Mouse (Mus musculus): ENCODE data around the gene Wrap53. TPM values are rescaled to one million over a fixed set of nuclear protein-coding genes. Genes with fewer than 3 reads are reported as not detected.
A peak's percentile ranks its signal among the peaks of the same experiment; 100 is the strongest.

Wrap53 gene
- total RNA-seq, 4 experiments from 2014 or later, result 9.1 to 11.9 (median 11.0) TPM

DNA sequence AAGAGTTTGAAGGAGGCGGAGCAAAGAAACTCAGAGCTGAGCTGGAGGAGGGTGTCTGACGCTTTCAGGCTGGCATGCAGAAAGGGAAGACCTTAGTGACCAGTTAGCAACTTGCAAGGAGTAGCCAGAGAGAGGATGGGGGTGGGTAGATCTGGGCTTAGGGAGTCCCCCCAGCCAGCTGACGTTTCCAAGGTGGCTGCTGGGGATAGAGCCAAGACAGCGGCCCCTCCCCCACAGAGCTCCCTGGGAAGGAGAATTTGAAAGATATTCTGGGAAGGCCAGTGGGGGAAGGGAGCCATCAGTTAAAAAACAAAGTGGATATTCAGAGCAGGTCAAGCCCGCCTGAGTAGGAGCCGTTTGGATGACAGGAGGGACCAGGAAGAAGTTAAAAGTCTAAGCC, 20.0 kb upstream of the Wrap53 start:
- no peak for DNase-seq

GRCm38 (mm10) chr11:69599436-69599835, 19.4 kb upstream of the Wrap53 start:
- DNase-seq, result no peak

DNA sequence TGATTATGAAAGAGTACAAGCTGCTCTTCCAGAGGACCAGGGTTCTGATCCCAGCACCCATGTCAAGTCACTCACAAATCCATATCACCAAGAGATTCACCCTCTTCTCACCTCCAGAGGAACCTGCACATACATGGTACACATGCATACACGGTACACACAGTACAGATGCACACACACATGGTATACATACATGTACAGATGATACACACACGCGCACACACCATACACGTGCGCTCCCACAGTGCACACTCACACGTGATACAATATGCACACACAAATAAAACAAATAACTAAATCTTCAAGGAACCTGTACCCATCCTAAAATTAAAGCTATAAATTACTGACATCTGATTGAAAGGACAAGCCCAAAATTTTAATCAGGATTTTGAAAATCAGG, 14.8 kb upstream of the Wrap53 start:
- DNase-seq, result no peak

- DNase-seq, result no peak
These were observed 12.7 kb upstream of the Wrap53 start for GRCm38 (mm10) chr11:69592799-69593198.

GRCm38 (mm10) chr11:69591899-69592637, 12.0 kb upstream of the Wrap53 start:
- no peak for DNase-seq

DNA sequence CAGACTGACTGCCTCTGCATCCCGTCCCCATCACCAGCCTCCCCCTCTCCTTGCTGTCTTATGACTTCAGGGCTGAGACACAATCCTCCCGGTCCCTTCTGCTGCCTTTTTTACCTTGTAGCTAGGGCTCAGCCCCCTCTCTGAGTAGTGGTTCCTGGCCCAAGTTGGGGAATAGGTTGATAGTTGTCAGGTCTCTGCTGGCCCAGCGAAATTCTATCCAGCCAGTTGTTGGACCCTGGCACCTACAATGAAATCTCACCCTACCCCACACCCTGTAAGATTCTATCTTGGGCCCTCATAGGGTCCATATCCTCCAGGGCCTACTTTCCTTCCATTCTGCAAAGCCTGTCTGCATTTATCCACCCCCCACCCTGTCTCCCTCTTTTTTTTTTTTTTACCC, 11.4 kb upstream of the Wrap53 start:
- no peak for DNase-seq

- DNase-seq, result no peak
These were observed 10.6 kb upstream of the Wrap53 start for GRCm38 (mm10) chr11:69590622-69591021.

- DNase-seq, result no peak
These were observed 9.3 kb upstream of the Wrap53 start for GRCm38 (mm10) chr11:69589207-69589834.

- DNase-seq, result no peak
These were observed 5.8 kb upstream of the Wrap53 start for GRCm38 (mm10) chr11:69585718-69586325.

DNA sequence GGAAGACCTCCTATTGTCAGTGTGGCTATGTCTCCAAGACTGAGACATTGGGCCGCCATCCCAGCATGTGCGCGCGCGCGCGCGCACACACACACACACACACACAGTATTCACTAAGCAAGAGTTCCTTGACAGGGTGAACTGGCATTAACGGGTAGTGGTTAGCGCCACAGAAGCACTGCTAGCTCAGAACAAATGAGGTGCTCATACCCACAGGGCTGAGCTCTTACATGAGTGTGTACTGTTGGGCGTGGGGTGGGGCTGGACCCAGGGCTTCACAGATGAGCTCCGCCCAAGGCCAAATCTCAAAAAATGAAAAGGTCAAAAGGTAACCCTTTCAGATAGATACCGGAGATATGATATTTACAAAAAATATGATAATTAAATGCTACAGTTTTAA, 4.9 kb upstream of the Wrap53 start:
- no peak for DNase-seq

DNA sequence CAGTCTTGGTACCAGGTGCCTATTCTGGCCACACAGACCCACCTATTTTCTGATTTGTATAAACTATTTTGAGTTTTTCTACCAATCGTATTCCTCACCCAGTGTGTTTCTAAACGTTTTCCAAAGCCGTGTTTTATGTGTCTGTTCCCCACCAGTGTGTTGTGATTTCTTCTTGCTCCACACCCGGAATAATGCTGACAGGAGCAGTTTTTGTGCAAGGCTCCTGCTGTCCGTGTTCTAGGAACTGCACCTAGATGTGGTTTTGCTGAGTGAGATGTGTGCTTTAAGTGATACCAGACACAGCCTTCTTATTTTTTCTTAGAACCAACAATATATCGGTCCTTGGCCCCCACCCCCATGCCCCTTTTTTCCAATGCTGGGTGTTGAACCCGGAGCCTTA, 4.0 kb upstream of the Wrap53 start:
- no peak for DNase-seq

GRCm38 (mm10) chr11:69582230-69582805, 2.3 kb upstream of the Wrap53 start:
- no peak for DNase-seq

GRCm38 (mm10) chr11:69581814-69582213, 1.8 kb upstream of the Wrap53 start:
- DNase-seq, result no peak

DNA sequence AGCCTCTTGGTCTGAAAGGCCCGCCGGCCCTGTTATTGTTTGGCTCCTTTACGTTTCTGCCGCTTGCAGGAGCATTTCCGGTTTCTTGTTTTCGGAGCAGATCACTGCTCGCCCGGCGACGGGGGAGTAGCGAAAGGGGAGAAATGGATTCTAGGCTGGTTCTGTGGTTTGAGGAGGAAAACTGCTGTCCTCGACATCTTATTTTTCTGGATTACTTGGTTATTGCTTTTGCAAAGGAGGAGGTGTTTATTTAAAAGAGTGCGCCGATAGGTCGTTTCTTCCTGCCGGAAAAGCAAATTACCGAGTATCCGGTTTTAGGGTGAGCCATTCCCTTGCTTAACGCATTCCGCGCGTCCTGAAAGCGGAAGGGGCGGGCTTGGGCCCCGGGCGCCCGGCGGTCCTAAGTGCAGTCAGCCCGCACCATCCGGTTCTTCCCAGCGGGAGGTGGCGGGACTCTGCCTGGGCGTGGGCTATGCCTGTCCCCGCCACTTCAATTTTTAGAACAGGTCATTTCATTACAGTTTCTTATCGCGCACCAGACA, 1.2 kb upstream of the Wrap53 start:
- DNase-seq, result peak; percentile 87

GRCm38 (mm10) chr11:69580572-69581146, 604 bp upstream of the Wrap53 start:
- no peak for DNase-seq

GRCm38 (mm10) chr11:69579128-69580017, 682 bp downstream of the Wrap53 start:
- peak; percentile 96 for DNase-seq

DNA sequence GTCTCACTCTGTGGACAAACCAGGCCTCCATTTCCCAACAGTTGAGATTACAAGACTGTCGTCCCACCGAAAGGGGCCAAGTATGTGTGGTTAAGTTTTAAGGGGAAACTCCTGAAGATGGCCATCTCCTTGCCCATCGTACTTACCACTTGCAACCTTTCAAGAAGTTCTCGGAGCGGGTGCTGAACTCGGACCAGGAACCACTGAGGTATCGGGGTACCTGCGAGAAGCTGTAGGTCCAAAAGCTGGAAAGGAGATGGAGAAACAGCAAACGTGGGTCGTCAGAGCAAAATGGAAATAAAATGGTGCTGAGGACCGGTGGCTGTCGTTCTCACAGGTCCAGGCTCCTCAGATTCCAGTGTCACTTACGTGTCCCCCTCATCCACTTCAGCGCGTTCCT, 1.8 kb downstream of the Wrap53 start:
- no peak for DNase-seq

GRCm38 (mm10) chr11:69576307-69576706, 3.7 kb downstream of the Wrap53 start:
- no peak for DNase-seq

DNA sequence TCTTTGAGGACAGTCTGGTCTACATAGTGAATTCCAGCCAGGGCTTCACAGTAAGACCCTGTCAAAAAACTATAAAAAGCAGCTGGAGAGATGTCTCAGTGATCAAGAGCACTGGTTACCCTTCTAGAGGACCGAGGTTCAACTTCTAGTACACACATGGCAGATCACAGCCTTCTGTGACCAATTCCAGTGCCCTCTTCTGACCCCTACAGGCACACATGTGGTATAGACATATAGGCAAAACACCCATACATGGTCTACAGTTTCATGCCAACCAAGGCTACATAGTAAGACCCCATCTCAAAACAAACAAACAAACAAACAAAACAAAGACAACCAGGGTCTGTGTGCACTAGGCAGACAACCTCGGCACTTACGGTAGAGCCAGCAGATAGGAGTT, 4.8 kb downstream of the Wrap53 start:
- no peak for DNase-seq

DNA sequence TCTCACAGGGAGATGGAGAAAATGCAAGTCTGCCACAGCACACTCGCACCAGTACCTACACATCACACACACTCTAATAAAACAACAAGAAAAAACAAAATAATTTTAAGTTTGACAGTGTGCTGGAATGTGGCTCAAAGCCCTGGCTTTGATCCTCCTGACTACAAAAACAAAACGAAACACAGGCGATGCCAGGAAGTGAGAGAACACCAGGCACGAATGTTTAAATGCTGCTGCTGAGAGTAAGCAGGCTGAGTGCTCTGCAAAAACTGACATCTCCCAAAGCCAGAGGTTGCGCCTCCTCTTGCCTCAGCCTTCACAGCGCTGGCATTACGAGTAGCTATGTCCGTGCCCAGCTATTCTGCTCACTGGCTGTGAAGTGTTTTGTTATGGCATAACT, 14.9 kb downstream of the Wrap53 start:
- no peak for DNase-seq

- no peak for DNase-seq
These were observed 15.7 kb downstream of the Wrap53 start for GRCm38 (mm10) chr11:69564391-69564790.

DNA sequence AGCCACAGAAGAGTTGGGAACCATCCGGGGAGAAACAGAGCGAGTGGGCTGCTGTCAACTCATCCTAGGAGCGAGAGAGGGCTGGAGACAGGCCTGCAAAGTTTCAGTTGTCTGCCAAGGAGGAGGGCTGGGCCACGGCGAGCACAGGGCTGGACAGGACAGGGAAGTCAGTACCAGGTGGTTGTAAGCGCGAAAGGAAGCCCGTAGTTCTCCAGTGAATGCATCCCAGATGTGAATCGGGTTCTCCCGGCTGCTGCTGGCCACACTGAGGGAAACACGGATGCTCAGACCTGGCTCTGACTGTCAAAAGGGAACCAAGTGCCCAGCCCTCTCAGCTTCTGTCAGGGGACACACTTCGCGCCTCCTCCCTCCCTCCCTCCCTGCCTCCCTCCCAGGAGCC, 16.7 kb downstream of the Wrap53 start:
- DNase-seq, result no peak
